Mouse (Mus musculus) lung, postnatal 0 days (tissue): ENCODE results near the gene Sun2. TPM values are rescaled to one million over a fixed set of nuclear protein-coding genes. Genes with fewer than 3 reads are reported as not detected.
A peak's percentile ranks its signal among the peaks of the same experiment; 100 is the strongest.

Experiments
- ATAC-seq: fragments of 200-750 bp; cut with Nextera tagmentation; 2 replicates; pipeline ENCODE4 v1.8.0; 2017; ENCODE audit warnings: moderate library complexity
- DNase-seq: peaks from one replicate; pipeline ENCODE4 v3.0.0-alpha.2; 2016; ENCODE audit warnings: low spot score
- H3K27ac ChIP-seq: fragments of 300-500 bp; sonication (generic); 2 replicates; pipeline ENCODE4 v1.5.1; 2014; ENCODE audit warnings: antibody characterized with exemption, mild to moderate bottlenecking, low read length, mixed read lengths
- H3K27me3 ChIP-seq: fragments of 300-500 bp; sonication (generic); replicated peaks from 2 replicates; pipeline ENCODE4 v1.6.1; 2014; ENCODE audit warnings: low read length, mixed read lengths; ENCODE audit not compliant: insufficient read depth
- H3K36me3 ChIP-seq: fragments of 300-500 bp; sonication (generic); 2 replicates; pipeline ENCODE4 v1.6.1; 2014; ENCODE audit warnings: low read length, mixed read lengths; ENCODE audit not compliant: insufficient read depth
- H3K4me1 ChIP-seq: fragments of 300-500 bp; sonication (generic); 2 replicates; pipeline ENCODE4 v1.6.1; 2014; ENCODE audit warnings: antibody characterized with exemption, low read depth, low read length, mixed read lengths; ENCODE audit not compliant: insufficient read depth
- H3K4me2 ChIP-seq: fragments of 300-500 bp; sonication (generic); replicated peaks from 2 replicates; pipeline ENCODE4 v1.6.1; 2014; ENCODE audit warnings: low read depth, mild to moderate bottlenecking, low read length, moderate library complexity, mixed read lengths
- H3K4me3 ChIP-seq: fragments of 300-500 bp; sonication (generic); 2 replicates; pipeline ENCODE4 v1.5.1; 2014; ENCODE audit warnings: low read depth, low read length
- H3K9ac ChIP-seq: fragments of 300-500 bp; sonication (generic); replicated peaks from 2 replicates; pipeline ENCODE4 v1.6.1; 2014; ENCODE audit warnings: low read depth, mild to moderate bottlenecking
- H3K9me3 ChIP-seq: fragments of 300-500 bp; sonication (generic); 2 replicates; pipeline ENCODE4 v1.6.1; 2016; ENCODE audit warnings: low read length, mixed read lengths
- CTCF ChIP-seq: IDR thresholded peaks from 2 replicates; pipeline ENCODE4 v1.5.1; 2016; ENCODE audit warnings: antibody characterized with exemption, mild to moderate bottlenecking
- EP300 ChIP-seq: IDR thresholded peaks from 2 replicates; pipeline ENCODE4 v1.6.1; 2016; ENCODE audit warnings: antibody characterized with exemption, mild to moderate bottlenecking, control low read depth
- WGBS: fragments of 180-500 bp; shearing (Covaris S2); extraction: QIAGEN DNeasy Blood & Tissue Kit; methylation state at CpG from one replicate; pipeline ENCODE4 v1.1.7; 2014; 5-methylcytosine and 5-hydroxymethylcytosine counted together
- polyA plus RNA-seq: library from polyadenylated mRNA; unstranded; fragments of >200 nt; fragmentation: Nextera tagmentation; extraction: Ambion mirVana; gene quantifications from 2 replicates; pipeline ENCODE4 v1.2.1, GENCODE M21; 2015

The Sun2 gene
- polyA plus RNA-seq, 1 experiment from 2014 or later: 4.5 TPM

GRCm38 (mm10) chr15:79760956-79761355 is 18.6 kb upstream of the Sun2 start:
- Histone ChIP-seq H3K4me1 (peaks cover 3% of the 10 kb centered on the region; the same call in 1 of the 2 replicates), H3K4me2 (no peak overlapping the region), H3K9ac (no peak overlapping the region), H3K9me3 (no peaks in the 10 kb centered on the region), H3K36me3 (no peaks in the 10 kb centered on the region), H3K27me3 (no peaks in the 10 kb centered on the region), H3K4me3 (no peak overlapping the region), H3K27ac (no peak overlapping the region)
- TF ChIP-seq CTCF: no peak
- TF ChIP-seq EP300: no peak
- ATAC-seq: no peak
- WGBS: 85% methylated on average over 6 of the region's 6 CpGs
- no peak for DNase-seq

GRCm38 (mm10) chr15:79757118-79757517 is 14.8 kb upstream of the Sun2 start:
- H3K36me3 ChIP-seq: no peaks in the 10 kb centered on the region

GRCm38 (mm10) chr15:79755977-79756625 is 13.8 kb upstream of the Sun2 start:
- WGBS: 59% methylated on average over 8 of the region's 8 CpGs
- ATAC-seq: peak; percentile 77
- Histone ChIP-seq H3K9me3 (no peaks in the 10 kb centered on the region), H3K27me3 (no peaks in the 10 kb centered on the region), H3K9ac (no peak overlapping the region), H3K36me3 (no peaks in the 10 kb centered on the region), H3K27ac (peak overlapping the region; percentile 78), H3K4me1 (0 out of 2 replicates have a peak, but pooled peaks cover 3% of the 10 kb centered on the region), H3K4me2 (no peak overlapping the region), H3K4me3 (no peak overlapping the region)
- TF ChIP-seq CTCF (no peak), EP300 (no peak)
- peak; percentile 53 for DNase-seq

More at GRCm38 (mm10) chr15:79757118-79757517, 14.8 kb upstream of the Sun2 start:
- Histone ChIP-seq H3K27ac (peak overlapping the region; percentile 78; the same call in 1 of the 2 replicates), H3K4me2 (no peak overlapping the region), H3K27me3 (no peaks in the 10 kb centered on the region), H3K4me3 (no peak overlapping the region), H3K9ac (no peak overlapping the region), H3K9me3 (no peaks in the 10 kb centered on the region), H3K4me1 (0 out of 2 replicates have a peak, but pooled peaks cover 3% of the 10 kb centered on the region)
- no peak for ATAC-seq
- no peak for TF ChIP-seq EP300
- no peak for TF ChIP-seq CTCF
- no peak for DNase-seq
- 83% methylated on average over 3 of the region's 3 CpGs for WGBS

- no peak overlapping the region for H3K9ac ChIP-seq
Measured at GRCm38 (mm10) chr15:79755176-79755575, 12.8 kb upstream of the Sun2 start.

GRCm38 (mm10) chr15:79753873-79754272 is 11.5 kb upstream of the Sun2 start:
- TF ChIP-seq EP300: no peak
- TF ChIP-seq CTCF: no peak
- 53% methylated on average over 4 of the region's 4 CpGs for WGBS
- H3K9ac ChIP-seq: no peak overlapping the region
- H3K27me3 ChIP-seq: no peaks in the 10 kb centered on the region
- no peak overlapping the region for H3K4me3 ChIP-seq
- no peaks in the 10 kb centered on the region for H3K9me3 ChIP-seq
- no peak overlapping the region for H3K4me2 ChIP-seq
- no peaks in the 10 kb centered on the region for H3K36me3 ChIP-seq
- DNase-seq (no peak), ATAC-seq (no peak)
- no peak overlapping the region for H3K27ac ChIP-seq
- H3K4me1 ChIP-seq: 0 out of 2 replicates have a peak, but pooled peaks cover 3% of the 10 kb centered on the region

More at GRCm38 (mm10) chr15:79755176-79755575, 12.8 kb upstream of the Sun2 start:
- ATAC-seq (no peak), DNase-seq (no peak)
- Histone ChIP-seq H3K27me3 (no peaks in the 10 kb centered on the region), H3K9me3 (no peaks in the 10 kb centered on the region), H3K36me3 (no peaks in the 10 kb centered on the region), H3K4me2 (no peak overlapping the region), H3K4me3 (no peak overlapping the region), H3K4me1 (0 out of 2 replicates have a peak, but pooled peaks cover 3% of the 10 kb centered on the region), H3K27ac (no peak overlapping the region)
- 79% methylated on average over 4 of the region's 4 CpGs for WGBS
- TF ChIP-seq CTCF: no peak
- no peak for TF ChIP-seq EP300

GRCm38 (mm10) chr15:79753420-79753752 is 11.1 kb upstream of the Sun2 start:
- Histone ChIP-seq H3K4me1 (0 out of 2 replicates have a peak, but pooled peaks cover 3% of the 10 kb centered on the region), H3K4me3 (no peak overlapping the region), H3K27me3 (no peaks in the 10 kb centered on the region), H3K9ac (no peak overlapping the region), H3K36me3 (no peaks in the 10 kb centered on the region), H3K4me2 (no peak overlapping the region), H3K9me3 (no peaks in the 10 kb centered on the region), H3K27ac (no peak overlapping the region)
- TF ChIP-seq EP300 (no peak), CTCF (no peak)
- DNase-seq (no peak), ATAC-seq (no peak)
- 96% methylated on average over 3 of the region's 3 CpGs for WGBS
